Mouse (Mus musculus) thymus, adult 2 months (tissue): ENCODE results near the gene Trpm5.

ENCODE experiments used
- CTCF ChIP-seq: fragments of 200-500 bp; IDR thresholded peaks from 2 replicates; pipeline ENCODE4 v1.5.1; 2012; ENCODE audit warnings: mild to moderate bottlenecking, control low read depth, low read length, moderate library complexity, borderline replicate concordance; ENCODE audit not compliant: control insufficient read depth, poor library complexity, insufficient read depth; ENCODE audit errors: extremely low read depth
- POLR2A ChIP-seq: fragments of 200-500 bp; IDR thresholded peaks from 2 replicates; pipeline ENCODE4 v1.6.1; 2012; ENCODE audit warnings: mild to moderate bottlenecking, low read length, control low read depth, moderate library complexity; ENCODE audit not compliant: control insufficient read depth, poor library complexity, insufficient read depth; ENCODE audit errors: extremely low read depth

GRCm38 (mm10) chr7:143034112-143034511, 60.3 kb downstream of the Trpm5 start:
- no peak for TF ChIP-seq CTCF
- no peak for TF ChIP-seq POLR2A
